Mouse (Mus musculus) left cerebral cortex, adult 9 months (tissue): ENCODE data around the gene Arhgap21.

Source experiments
- DNase-seq, 2 experiments: peaks; one replicate each; pipeline ENCODE4 v3.0.0; 2022; ENCODE audit warnings: low spot score in 2 of 2

Gene Arhgap21

DNA sequence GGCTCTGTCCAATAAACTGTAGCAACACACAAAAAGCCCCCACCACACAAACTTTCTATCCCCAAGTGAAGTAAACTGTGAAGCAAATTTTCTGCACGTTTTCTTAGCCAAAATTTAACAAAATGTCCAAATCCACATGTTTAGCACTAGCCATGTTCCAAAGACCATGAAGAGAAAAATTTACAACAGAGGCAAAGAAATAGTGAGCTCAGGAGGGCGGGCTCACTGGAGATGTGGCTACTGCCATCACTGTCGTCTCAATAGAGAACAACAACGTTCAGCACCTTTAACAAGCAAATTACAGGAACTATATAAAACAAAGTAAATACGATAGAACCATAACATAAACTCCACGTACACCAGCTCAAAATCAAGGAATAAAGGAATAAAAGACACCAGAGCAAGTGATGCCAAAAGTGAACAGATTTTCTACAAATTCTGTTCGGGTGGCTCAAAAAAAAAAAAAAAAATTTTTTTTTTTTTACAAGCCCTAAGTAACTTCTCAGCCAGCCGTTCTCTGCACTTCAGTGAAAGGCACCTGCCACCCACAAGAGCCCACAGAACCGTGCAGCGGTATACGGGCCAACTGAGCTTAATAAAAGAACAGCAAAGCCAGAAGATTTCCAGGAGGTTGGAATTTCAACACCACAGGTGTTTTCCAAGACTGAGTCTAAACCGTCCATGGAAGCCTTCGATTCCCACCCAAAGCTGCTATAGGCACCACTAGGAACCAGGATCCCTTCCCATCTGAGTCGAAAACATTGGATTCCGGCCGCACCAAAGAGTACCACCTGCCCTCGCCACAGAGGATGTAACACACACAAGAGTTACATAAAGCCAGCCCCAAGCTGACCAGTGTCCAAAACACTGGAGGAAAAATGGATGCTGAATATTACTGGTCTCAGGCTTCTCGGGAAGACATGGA is 2.2 kb downstream of the Arhgap21 start:
- no peak for DNase-seq

- DNase-seq = no peak
These were observed 3.3 kb downstream of the Arhgap21 start for GRCm38 (mm10) chr2:20965361-20965760.

DNA sequence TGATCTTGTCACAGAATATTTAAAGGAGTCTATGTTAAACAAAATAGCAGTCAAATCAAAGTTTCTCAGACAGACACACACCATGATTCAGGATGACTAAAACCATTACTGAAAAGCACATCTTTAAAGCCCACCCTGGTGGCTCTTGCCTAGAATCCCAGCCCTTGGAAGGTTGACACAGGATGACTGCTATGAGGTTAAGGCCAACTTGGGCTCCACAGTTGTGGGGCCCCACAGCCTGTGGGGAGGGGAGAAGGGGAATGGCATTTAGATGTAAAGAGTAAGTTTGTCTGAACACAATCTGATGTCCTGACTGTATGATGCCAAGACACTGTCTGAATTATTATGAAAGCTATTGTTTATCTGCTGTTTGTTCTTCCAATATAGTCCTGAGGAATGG is 4.2 kb downstream of the Arhgap21 start:
- DNase-seq = no peak

GRCm38 (mm10) chr2:20963226-20963805 is 5.4 kb downstream of the Arhgap21 start:
- no peak for DNase-seq

- DNase-seq = no peak
These were observed 6.4 kb downstream of the Arhgap21 start for GRCm38 (mm10) chr2:20962284-20962683.

DNA sequence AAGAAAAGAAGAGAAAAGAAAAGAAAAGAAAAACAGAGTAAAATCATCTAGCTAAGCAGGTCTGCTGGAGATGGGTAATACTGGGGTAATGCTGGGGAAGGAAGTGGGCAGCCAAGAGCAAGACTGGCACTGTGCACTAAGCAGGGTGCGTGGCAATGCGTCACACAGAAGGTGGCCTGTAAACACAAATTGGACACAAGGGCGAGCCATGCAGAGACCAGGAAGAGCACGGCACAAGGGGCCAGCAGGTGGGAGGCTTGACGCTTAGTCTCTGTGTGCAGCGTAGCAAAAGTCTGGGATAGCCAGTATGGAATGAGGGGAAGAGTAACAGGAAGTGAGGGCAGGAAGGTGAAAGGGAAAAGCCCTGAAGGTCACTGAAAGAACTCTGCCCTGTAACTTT is 6.9 kb downstream of the Arhgap21 start:
- no peak for DNase-seq

DNA sequence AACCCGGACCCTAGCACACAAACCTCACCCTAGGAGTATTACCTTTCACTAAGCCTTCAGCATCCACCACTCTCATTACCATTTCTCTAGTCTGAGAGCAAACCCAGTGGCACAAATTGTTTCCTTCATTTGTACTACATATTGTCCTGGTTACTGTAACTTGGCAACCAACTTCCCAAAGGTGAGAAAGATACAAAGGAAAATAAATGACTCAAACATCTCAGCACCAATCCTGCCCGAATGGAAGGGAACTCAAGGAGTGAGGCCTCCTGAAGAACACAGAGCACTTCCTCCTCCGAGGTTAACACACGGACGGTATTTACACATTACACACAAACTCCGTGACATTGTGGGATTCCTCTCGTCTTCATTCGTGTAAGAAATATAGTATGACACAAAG is 7.4 kb downstream of the Arhgap21 start:
- DNase-seq = no peak

DNA sequence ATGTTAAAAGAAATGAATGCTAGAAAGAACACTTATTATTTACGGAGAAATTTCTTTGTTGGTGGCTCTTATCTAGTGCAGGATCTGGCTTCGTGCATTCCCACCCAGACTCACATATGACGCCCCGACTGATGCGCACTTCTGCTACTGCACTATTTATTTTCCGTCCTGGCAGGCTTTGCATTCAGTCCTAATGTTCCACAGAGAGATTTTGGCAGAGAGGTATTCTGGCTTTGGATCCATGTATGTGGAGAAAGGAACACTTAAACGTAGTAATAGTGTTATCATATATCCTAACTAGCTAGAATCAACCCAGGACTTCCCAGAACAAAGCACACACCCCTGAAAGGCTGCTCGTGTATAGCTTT is 8.0 kb downstream of the Arhgap21 start:
- DNase-seq = no peak

- DNase-seq = no peak
These were observed 8.6 kb downstream of the Arhgap21 start for GRCm38 (mm10) chr2:20959906-20960667.

DNA sequence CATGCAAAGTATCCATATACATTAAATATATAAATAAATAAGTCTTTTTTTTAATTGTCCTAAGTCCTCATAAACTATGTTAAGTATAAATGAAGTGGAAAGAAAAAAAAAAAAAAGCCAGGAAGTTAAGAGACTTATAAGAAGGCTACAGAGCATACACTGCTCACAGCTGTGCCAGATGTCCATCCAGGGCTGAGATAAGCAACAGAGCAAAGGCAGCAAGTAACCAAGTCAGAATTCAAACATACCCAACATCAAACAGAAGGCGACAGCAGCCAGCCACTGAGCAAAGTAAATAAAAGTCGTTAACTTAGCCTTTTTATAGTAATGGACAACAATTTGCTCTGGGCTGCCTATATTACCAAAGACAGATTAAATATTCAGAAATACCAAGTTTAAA is 9.6 kb downstream of the Arhgap21 start:
- DNase-seq = no peak

DNA sequence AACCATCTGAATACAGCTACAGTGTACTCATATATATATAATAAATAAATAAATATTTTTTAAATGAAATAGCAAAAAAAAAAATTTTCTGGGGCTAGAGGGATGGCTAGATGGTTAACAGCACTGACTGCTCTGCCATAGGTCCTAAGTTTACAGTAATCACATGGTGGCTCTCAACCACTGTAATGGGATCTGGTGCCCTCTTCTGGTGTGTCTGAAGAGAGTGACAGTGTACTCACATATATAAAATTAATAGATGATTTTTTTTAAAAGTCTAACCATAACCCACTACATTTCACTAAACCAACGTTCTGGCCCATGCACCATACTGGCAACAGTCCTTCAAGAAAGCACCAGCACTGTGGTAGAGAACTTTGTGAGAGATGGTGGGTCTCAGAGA is 10.7 kb downstream of the Arhgap21 start:
- no peak for DNase-seq

DNA sequence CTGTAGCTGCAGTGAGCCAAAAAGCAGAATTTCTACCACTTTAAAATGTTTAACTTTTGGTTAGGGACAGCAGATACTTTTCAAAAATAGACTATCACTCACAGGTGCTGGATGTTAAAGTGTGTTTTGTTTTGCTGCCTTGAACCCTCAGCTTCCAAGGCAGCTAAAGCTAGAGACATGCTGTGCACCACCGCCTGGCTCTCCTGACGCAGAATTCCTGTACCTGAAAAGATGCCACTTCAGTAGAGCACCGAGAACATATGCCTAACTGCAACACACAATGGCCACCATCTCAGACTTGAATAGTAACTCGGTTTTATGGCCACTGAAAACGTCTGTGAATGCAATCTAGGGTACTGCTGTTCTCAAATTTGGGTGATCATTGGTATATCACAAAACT is 12.0 kb downstream of the Arhgap21 start:
- no peak for DNase-seq

GRCm38 (mm10) chr2:20955996-20956395 is 12.7 kb downstream of the Arhgap21 start:
- no peak for DNase-seq

- DNase-seq = no peak
These were observed 13.3 kb downstream of the Arhgap21 start for GRCm38 (mm10) chr2:20955376-20955775.

DNA sequence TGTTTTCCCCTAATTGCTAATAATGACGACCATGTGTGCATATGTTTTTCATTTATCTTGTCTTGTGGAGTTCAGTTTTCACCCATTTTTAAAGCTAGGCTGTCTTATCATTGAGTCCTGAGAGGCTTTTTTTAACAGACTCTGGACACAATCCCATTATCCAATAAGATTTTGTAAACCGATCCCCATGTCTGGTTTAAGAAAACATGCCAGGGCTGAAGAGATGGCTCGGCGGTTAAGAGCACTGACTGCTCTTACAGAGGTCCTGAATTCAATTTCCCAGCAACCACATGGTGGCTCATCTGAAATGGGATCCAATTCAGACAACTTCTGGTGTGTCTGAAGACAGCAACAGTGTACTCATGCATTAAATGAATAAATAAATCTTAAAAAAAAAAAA is 16.0 kb downstream of the Arhgap21 start:
- no peak for DNase-seq

DNA sequence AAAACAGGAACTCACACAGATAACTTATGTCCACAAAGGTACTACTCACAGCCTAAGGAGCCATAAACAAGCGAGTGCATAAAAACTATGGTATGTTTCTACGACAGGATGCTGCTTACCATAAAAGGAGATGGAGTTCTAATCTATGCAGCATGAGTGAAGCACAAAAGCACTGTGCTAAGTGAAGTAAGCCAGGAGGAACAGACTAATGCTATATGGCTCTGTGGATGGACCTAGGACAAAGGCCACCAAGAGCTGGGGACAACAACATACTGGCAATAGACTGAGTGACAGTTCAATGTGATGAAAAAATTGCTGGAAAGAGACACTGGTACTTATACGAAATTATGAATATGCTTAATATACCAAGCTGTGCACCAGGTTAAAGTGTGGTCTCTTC is 19.5 kb downstream of the Arhgap21 start:
- no peak for DNase-seq

- no peak for DNase-seq
These were observed 21.6 kb downstream of the Arhgap21 start for GRCm38 (mm10) chr2:20947036-20947435.

DNA sequence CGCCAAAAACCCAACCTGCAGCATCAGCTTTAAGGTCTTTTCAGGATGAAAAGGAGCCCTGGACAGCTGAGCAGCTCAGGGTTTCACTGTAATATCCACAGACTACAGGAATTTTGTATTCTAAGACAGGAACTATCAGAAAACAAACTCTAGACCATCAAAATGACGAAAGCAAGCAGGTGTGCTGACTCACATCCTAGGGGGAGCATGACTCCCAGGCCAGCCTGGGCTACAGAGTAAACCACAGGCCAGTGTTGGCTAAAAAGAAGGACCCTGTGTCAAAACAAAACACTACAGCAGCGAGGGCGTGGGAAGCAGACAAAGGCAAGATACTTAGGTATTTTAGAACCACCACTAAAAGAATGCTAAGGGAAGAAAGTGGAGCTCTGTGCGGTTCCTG is 23.1 kb downstream of the Arhgap21 start:
- DNase-seq = no peak

DNA sequence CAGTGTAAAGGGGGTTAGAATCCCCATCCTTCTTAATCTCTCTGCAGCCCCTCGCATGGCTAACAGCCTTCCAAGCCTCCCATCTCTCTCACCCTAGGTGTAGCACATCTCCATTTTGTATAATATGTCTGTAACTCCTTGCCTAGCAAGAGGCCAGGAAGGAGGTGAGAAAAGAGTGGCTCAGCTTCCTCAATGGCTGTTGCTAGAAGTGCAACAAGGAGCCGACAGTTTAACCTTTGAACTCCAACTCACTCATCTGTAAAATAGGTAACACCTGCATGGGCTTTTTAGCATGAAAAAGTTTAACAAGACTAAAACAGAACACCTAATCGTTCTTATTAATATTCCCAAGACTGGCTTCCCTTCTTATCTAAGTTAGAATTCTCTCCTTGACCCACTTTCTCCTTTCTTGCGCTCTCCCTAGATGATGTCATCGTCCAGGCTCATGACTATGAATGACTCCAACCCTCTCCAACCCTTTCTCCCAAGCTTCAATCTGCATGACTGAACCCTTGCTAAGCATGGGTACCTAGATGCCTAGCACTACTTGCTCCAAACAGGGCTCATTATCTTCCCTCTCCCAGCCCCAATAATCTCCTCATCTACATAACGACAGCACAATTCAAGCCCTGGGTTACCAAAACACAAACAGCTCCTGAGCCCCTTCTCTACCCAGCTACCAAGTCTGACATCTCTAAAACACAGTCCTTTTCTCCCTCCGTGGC is 24.8 kb downstream of the Arhgap21 start:
- no peak for DNase-seq

DNA sequence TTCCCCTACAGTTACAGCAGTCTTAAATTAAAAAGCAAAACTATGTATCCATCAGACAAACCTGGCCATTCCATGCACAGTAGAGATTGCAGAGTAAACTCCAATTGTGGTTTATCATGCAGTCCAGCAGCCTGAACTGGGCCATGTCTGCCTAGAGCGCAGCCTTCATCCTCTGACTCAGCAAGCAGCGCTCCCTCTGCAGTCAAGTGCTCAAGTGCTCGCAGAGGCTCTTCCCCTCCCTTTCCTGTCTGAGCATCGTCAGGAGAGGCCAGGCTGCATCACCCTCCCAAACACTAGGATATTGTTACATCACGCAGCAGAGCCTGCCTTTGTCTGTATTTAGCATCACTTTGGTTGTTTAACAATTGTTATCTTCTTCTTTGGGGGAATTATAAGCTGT is 25.5 kb downstream of the Arhgap21 start:
- DNase-seq = peak in 1 of 2 experiments; percentile 50

- DNase-seq = no peak
These were observed 26.1 kb downstream of the Arhgap21 start for GRCm38 (mm10) chr2:20942434-20943198.
